Mouse (Mus musculus): ENCODE measurements around the gene Pld3.
A peak's percentile ranks its signal among the peaks of the same experiment; 100 is the strongest.

The Pld3 gene

GRCm38 (mm10) chr7:27552931-27553513, at the start of gene Pld3, which contains the start of gene 2310022A10Rik:
Gene Pld3, minus strand, starts transcription at chr7:27553218.
Gene 2310022A10Rik, plus strand, starts transcription at chr7:27553233.
- DNase-seq: peak; percentile 95

- DNase-seq: no peak
These were observed 49.1 kb upstream of the Pld3 start for GRCm38 (mm10) chr7:27602161-27602560.

- DNase-seq: no peak
These were observed 48.6 kb upstream of the Pld3 start for GRCm38 (mm10) chr7:27601628-27602027.

GRCm38 (mm10) chr7:27598053-27598452, 45.0 kb upstream of the Pld3 start:
- no peak for DNase-seq

GRCm38 (mm10) chr7:27596586-27597503, 43.8 kb upstream of the Pld3 start:
- DNase-seq: no peak

- peak; percentile 59 for DNase-seq
These were observed 40.1 kb upstream of the Pld3 start for GRCm38 (mm10) chr7:27592934-27593645.

GRCm38 (mm10) chr7:27592217-27592929, 39.4 kb upstream of the Pld3 start:
- DNase-seq: peak; percentile 43

GRCm38 (mm10) chr7:27591266-27592216, 38.5 kb upstream of the Pld3 start, which contains the start of gene Akt2:
Gene Akt2, plus strand, starts transcription at chr7:27591552.
- DNase-seq: peak; percentile 89

GRCm38 (mm10) chr7:27590566-27591213, 37.7 kb upstream of the Pld3 start:
- DNase-seq: no peak

GRCm38 (mm10) chr7:27590088-27590487, 37.1 kb upstream of the Pld3 start:
- no peak for DNase-seq

GRCm38 (mm10) chr7:27587741-27588140, 34.7 kb upstream of the Pld3 start:
- no peak for DNase-seq

GRCm38 (mm10) chr7:27586861-27587260, 33.8 kb upstream of the Pld3 start:
- no peak for DNase-seq

- no peak for DNase-seq
These were observed 27.6 kb upstream of the Pld3 start for GRCm38 (mm10) chr7:27580380-27581174.

- no peak for DNase-seq
These were observed 25.4 kb upstream of the Pld3 start for GRCm38 (mm10) chr7:27578465-27578864.

GRCm38 (mm10) chr7:27577589-27577988, 24.6 kb upstream of the Pld3 start:
- no peak for DNase-seq

GRCm38 (mm10) chr7:27576914-27577313, 23.9 kb upstream of the Pld3 start:
- DNase-seq: peak; percentile 58

GRCm38 (mm10) chr7:27574124-27574880, 21.3 kb upstream of the Pld3 start:
- DNase-seq: no peak

GRCm38 (mm10) chr7:27572133-27572532, 19.1 kb upstream of the Pld3 start:
- no peak for DNase-seq

GRCm38 (mm10) chr7:27569580-27570224, 16.7 kb upstream of the Pld3 start:
- no peak for DNase-seq
